Mouse (Mus musculus) forebrain, embryonic 10.5 days (tissue): ENCODE data around the gene Ssxb3. TPM values are rescaled to one million over a fixed set of nuclear protein-coding genes. Genes with fewer than 3 reads are reported as not detected.
"Not testable (repeated sequence)": the region's sequence is repeated elsewhere in the genome, so short reads cannot be mapped to it uniquely, and the experiment has no call there.

Experiments used
- DNase-seq: peaks from one replicate; pipeline ENCODE4 v3.0.0-alpha.2; 2017; ENCODE audit warnings: low spot score; ENCODE audit errors: extremely low spot score
- H3K27ac ChIP-seq: fragments of 300-500 bp; sonication (generic); 2 replicates; pipeline ENCODE4 v1.5.1; 2016; ENCODE audit warnings: mild to moderate bottlenecking
- H3K27me3 ChIP-seq: fragments of 300-500 bp; sonication (generic); 2 replicates; pipeline ENCODE4 v1.6.1; 2016; ENCODE audit warnings: mild to moderate bottlenecking; ENCODE audit not compliant: poor library complexity, severe bottlenecking
- H3K36me3 ChIP-seq: fragments of 300-500 bp; sonication (generic); replicated peaks from 2 replicates; pipeline ENCODE4 v1.6.1; 2016; ENCODE audit warnings: mild to moderate bottlenecking, moderate library complexity
- H3K4me1 ChIP-seq: fragments of 300-500 bp; sonication (generic); 2 replicates; pipeline ENCODE4 v1.6.1; 2016
- H3K4me3 ChIP-seq: fragments of 300-500 bp; sonication (generic); 2 replicates; pipeline ENCODE4 v1.5.1; 2016; ENCODE audit warnings: mild to moderate bottlenecking, moderate library complexity
- H3K9me3 ChIP-seq: fragments of 300-500 bp; sonication (generic); 2 replicates; pipeline ENCODE4 v1.6.1; 2016; ENCODE audit warnings: mild to moderate bottlenecking, moderate library complexity
- WGBS: fragments of 180-500 bp; shearing (Covaris S2); methylation state at CpG from one replicate; pipeline ENCODE4 v1.1.7; 2016; 5-methylcytosine and 5-hydroxymethylcytosine counted together
- polyA plus RNA-seq: library from polyadenylated mRNA; unstranded; fragments of >200 nt; fragmentation: Nextera tagmentation; extraction: Ambion mirVana; gene quantifications from 2 replicates; pipeline ENCODE4 v1.2.1, GENCODE M21; 2016

The Ssxb3 gene
- not detected in 2 replicates for polyA plus RNA-seq

DNA sequence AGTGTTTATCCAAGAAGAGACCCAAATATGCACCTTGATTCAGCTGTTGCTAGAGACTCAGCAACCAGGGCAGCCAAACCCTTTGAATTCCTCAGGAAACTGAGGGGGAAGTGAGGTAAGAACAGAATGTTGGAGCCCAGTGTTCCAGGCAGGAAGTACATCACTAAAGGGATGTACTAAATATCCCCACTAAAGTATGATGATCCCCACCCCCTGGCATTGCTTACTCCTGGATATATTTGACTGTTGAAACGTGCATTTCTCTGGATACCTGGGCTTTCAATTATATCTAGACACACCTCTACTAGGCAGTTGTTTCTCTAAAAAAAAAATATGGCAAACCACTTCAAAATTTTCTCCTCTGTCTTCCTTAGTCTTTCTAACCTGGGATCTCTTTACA, at the start of gene Ssxb3:
Ssxb3 (minus strand) TSS at position 101 of the 400 bp plus-strand sequence.
- not testable (repeated sequence) for H3K4me3 ChIP-seq, DNase-seq, H3K27me3 ChIP-seq, H3K27ac ChIP-seq, H3K9me3 ChIP-seq, H3K36me3 ChIP-seq, H3K4me1 ChIP-seq
- WGBS = 21% methylated on average over 1 of the region's 1 CpGs

GRCm38 (mm10) chrX:8548155-8548554, 43.5 kb downstream of the Ssxb3 start, which contains the start of gene Ssxb6:
TSS of gene Ssxb6 (minus strand) at chrX:8548255.
- not testable (repeated sequence) for H3K4me1 ChIP-seq, DNase-seq, H3K27ac ChIP-seq, H3K27me3 ChIP-seq, H3K9me3 ChIP-seq, H3K36me3 ChIP-seq, H3K4me3 ChIP-seq
- 76% methylated on average over 4 of the region's 4 CpGs for WGBS

Other genes with a start within 250 kb of the Ssxb3 start
- not detected in 2 replicates for gene Ssxb9, start 224.8 kb downstream of the Ssxb3 start, polyA plus RNA-seq
- not detected in 2 replicates for gene Ssxb1, start 178.5 kb downstream of the Ssxb3 start, polyA plus RNA-seq
- gene Ssxb2, start 130.1 kb downstream of the Ssxb3 start, polyA plus RNA-seq = not detected in 2 replicates
- gene Gm14459, start 66.9 kb downstream of the Ssxb3 start, polyA plus RNA-seq = not detected in 2 replicates
- gene Ssxb6, start 43.6 kb downstream of the Ssxb3 start, polyA plus RNA-seq = not detected in 2 replicates
- gene Ssxb8, start 99.0 kb upstream of the Ssxb3 start, polyA plus RNA-seq = not detected in 2 replicates
- gene Ssx9, start 156.6 kb upstream of the Ssxb3 start, polyA plus RNA-seq = not detected in 2 replicates
- gene Ssxb5, start 211.9 kb upstream of the Ssxb3 start, polyA plus RNA-seq = not detected in 2 replicates